24 mouse cellular contexts compared by ENCODE assay signal in the genomic region with DNA sequence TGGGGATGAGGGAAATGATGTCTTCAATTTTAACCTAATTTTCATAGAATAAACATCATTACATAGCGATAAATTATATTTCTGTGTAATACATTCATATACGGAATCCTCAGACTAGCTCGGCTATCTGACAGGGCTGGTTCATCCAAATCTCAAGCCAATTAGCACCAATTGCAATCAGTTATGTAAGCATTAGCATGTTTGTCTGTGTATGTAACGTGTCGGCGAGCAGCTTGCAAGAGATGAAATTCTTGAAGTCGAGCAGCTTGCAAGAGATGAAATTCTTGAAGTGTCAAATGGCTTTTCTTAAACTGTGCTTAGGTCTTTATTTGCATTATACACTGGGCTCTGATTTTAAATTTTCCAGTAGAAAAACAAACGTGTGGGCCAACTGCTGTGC.
A peak's percentile ranks its signal among the peaks of the same experiment; 100 is the strongest.
DNase-seq lines count a peak whose midpoint lies in the region; ATAC-seq and TF ChIP-seq lines count a peak whose summit lies in the region.
"Had no signal": no experiment of that assay in that cellular context is flagged by ENCODE, and none has a peak within 500 bp of the region (broad histone marks: within the 10 kb centered on the region; RNA-seq: fewer than 3 reads in every experiment).

No protein-coding gene starts in this region.

- peak; percentile 74 for ATAC-seq in forebrain, embryonic 13.5 days
- ATAC-seq in forebrain, embryonic 11.5 days (replicated peaks; ENCODE audit: low FRiP score), result no peak
- 0 out of 2 replicates have a peak, but pooled peaks have one; percentile 11 for ATAC-seq in midbrain, embryonic 13.5 days
- ATAC-seq in midbrain, embryonic 11.5 days (ENCODE audit: low FRiP score), result no peak
- peak; percentile 72 for ATAC-seq in forebrain, embryonic 15.5 days (replicated peaks)
- no peak for ATAC-seq in hindbrain, postnatal 0 days
- ATAC-seq in activated CD4-positive, CD25-positive, alpha-beta regulatory T cell, adult 4 months, result no peak
- ATAC-seq: inflammation-experienced regulatory T-cells, adult 6 months; liver, postnatal 0 days had no signal

- no peak for TF ChIP-seq CTCF in hindbrain, postnatal 0 days (IDR thresholded peaks at IDR 0.05; ENCODE audit: low read depth)

- WGBS in forebrain, embryonic 13.5 days, result 44% methylated on average over 8 of the region's 8 CpGs
- WGBS in forebrain, embryonic 11.5 days, result 65% methylated on average over 8 of the region's 8 CpGs
- WGBS in midbrain, embryonic 13.5 days, result 41% methylated on average over 8 of the region's 8 CpGs
- 70% methylated on average over 8 of the region's 8 CpGs for WGBS in midbrain, embryonic 11.5 days
- 28% methylated on average over 8 of the region's 8 CpGs for WGBS in forebrain, embryonic 15.5 days
- 49% methylated on average over 8 of the region's 8 CpGs for WGBS in hindbrain, postnatal 0 days

- H3K9me3 ChIP-seq in forebrain, embryonic 13.5 days (replicated peaks), result no peaks in the 10 kb centered on the region
- H3K9me3 ChIP-seq in forebrain, embryonic 11.5 days (ENCODE audit: control insufficient read depth, low read length), result no peaks in the 10 kb centered on the region
- H3K9me3 ChIP-seq in midbrain, embryonic 13.5 days, result no peaks in the 10 kb centered on the region
- no peaks in the 10 kb centered on the region for H3K9me3 ChIP-seq in midbrain, embryonic 11.5 days (ENCODE audit: control insufficient read depth, low read length)
- no peaks in the 10 kb centered on the region for H3K9me3 ChIP-seq in forebrain, embryonic 15.5 days
- H3K9me3 ChIP-seq in hindbrain, postnatal 0 days (ENCODE audit: low read length), result no peaks in the 10 kb centered on the region
- H3K9me3 ChIP-seq: embryonic facial prominence, embryonic 10.5 days; limb, embryonic 12.5 days; megakaryocyte, embryonic 14.5 days; neural tube, embryonic 12.5 days had no signal

- no peak overlapping the region for H3K9ac ChIP-seq in forebrain, embryonic 13.5 days
- no peak overlapping the region for H3K9ac ChIP-seq in forebrain, embryonic 11.5 days (ENCODE audit: low read length)
- no peak overlapping the region; the same call in 1 of the 2 replicates for H3K9ac ChIP-seq in midbrain, embryonic 13.5 days (replicated peaks)
- H3K9ac ChIP-seq in midbrain, embryonic 11.5 days (ENCODE audit: low read length), result no peak overlapping the region
- 0 out of 2 replicates have a peak overlapping the region, but pooled peaks have one; percentile 16 for H3K9ac ChIP-seq in forebrain, embryonic 15.5 days (replicated peaks)
- H3K9ac ChIP-seq in hindbrain, postnatal 0 days (replicated peaks; ENCODE audit: low read length), result no peak overlapping the region
- H3K9ac ChIP-seq: limb, embryonic 12.5 days; liver, postnatal 0 days; neural tube, embryonic 12.5 days had no signal

- no peak overlapping the region for H3K4me3 ChIP-seq in forebrain, embryonic 13.5 days
- no peak overlapping the region for H3K4me3 ChIP-seq in forebrain, embryonic 11.5 days (ENCODE audit: low read depth, low read length)
- no peak overlapping the region for H3K4me3 ChIP-seq in midbrain, embryonic 13.5 days (replicated peaks)
- no peak overlapping the region for H3K4me3 ChIP-seq in midbrain, embryonic 11.5 days (ENCODE audit: low read depth, low read length)
- 0 out of 2 replicates have a peak overlapping the region, but pooled peaks have one; percentile 1 for H3K4me3 ChIP-seq in forebrain, embryonic 15.5 days
- H3K4me3 ChIP-seq in hindbrain, postnatal 0 days (ENCODE audit: low read length), result no peak overlapping the region
- H3K4me3 ChIP-seq: embryonic facial prominence, embryonic 10.5 days; limb, embryonic 12.5 days; megakaryocyte, embryonic 14.5 days; neural tube, embryonic 12.5 days had no signal

- H3K36me3 ChIP-seq in forebrain, embryonic 13.5 days (ENCODE audit: poor library complexity, severe bottlenecking), result no peaks in the 10 kb centered on the region
- H3K36me3 ChIP-seq in forebrain, embryonic 11.5 days (ENCODE audit: control insufficient read depth, insufficient read depth, low read length), result no peaks in the 10 kb centered on the region
- H3K36me3 ChIP-seq in midbrain, embryonic 13.5 days, result no peaks in the 10 kb centered on the region
- H3K36me3 ChIP-seq in midbrain, embryonic 11.5 days (ENCODE audit: control insufficient read depth, insufficient read depth, low read length), result no peaks in the 10 kb centered on the region
- H3K36me3 ChIP-seq in forebrain, embryonic 15.5 days, result no peaks in the 10 kb centered on the region
- no peaks in the 10 kb centered on the region for H3K36me3 ChIP-seq in hindbrain, postnatal 0 days (ENCODE audit: insufficient read depth, low read length)
- H3K36me3 ChIP-seq: embryonic facial prominence, embryonic 10.5 days; limb, embryonic 12.5 days; neural tube, embryonic 12.5 days had no signal

- H3K4me2 ChIP-seq in forebrain, embryonic 13.5 days, result peak overlapping the region; percentile 39
- H3K4me2 ChIP-seq in forebrain, embryonic 11.5 days (ENCODE audit: low read depth, low read length, severe bottlenecking), result no peak overlapping the region
- H3K4me2 ChIP-seq in midbrain, embryonic 13.5 days (replicated peaks), result peak overlapping the region; percentile 14; the same call in 1 of the 2 replicates
- no peak overlapping the region for H3K4me2 ChIP-seq in midbrain, embryonic 11.5 days
- H3K4me2 ChIP-seq in forebrain, embryonic 15.5 days (replicated peaks), result peak overlapping the region; percentile 32
- H3K4me2 ChIP-seq in hindbrain, postnatal 0 days (ENCODE audit: low read depth, low read length), result peak overlapping the region; percentile 30; the same call in 1 of the 2 replicates
- H3K4me2 ChIP-seq: limb, embryonic 12.5 days; liver, embryonic 11.5 days; neural tube, embryonic 12.5 days had no signal

- peak overlapping the region; percentile 26 for H3K27ac ChIP-seq in forebrain, embryonic 13.5 days
- no peak overlapping the region for H3K27ac ChIP-seq in forebrain, embryonic 11.5 days (ENCODE audit: low read depth, low read length)
- H3K27ac ChIP-seq in midbrain, embryonic 13.5 days, result peak overlapping the region; percentile 60; the same call in 1 of the 2 replicates
- no peak overlapping the region for H3K27ac ChIP-seq in midbrain, embryonic 11.5 days (ENCODE audit: low read depth, low read length)
- peak overlapping the region; percentile 67 for H3K27ac ChIP-seq in forebrain, embryonic 15.5 days (replicated peaks)
- H3K27ac ChIP-seq in hindbrain, postnatal 0 days, result no peak overlapping the region
- H3K27ac ChIP-seq: embryonic facial prominence, embryonic 10.5 days; kidney, postnatal 0 days; limb, embryonic 12.5 days; neural tube, embryonic 12.5 days had no signal

- peaks cover 22% of the 10 kb centered on the region for H3K4me1 ChIP-seq in forebrain, embryonic 13.5 days
- H3K4me1 ChIP-seq in forebrain, embryonic 11.5 days (replicated peaks; ENCODE audit: control insufficient read depth, insufficient read depth, low read length), result no peaks in the 10 kb centered on the region
- H3K4me1 ChIP-seq in midbrain, embryonic 13.5 days (replicated peaks), result peaks cover 24% of the 10 kb centered on the region
- peaks cover 10% of the 10 kb centered on the region for H3K4me1 ChIP-seq in midbrain, embryonic 11.5 days (ENCODE audit: control insufficient read depth, insufficient read depth, low read length)
- H3K4me1 ChIP-seq in forebrain, embryonic 15.5 days, result peaks cover 20% of the 10 kb centered on the region
- 0 out of 2 replicates have a peak, but pooled peaks cover 3% of the 10 kb centered on the region for H3K4me1 ChIP-seq in hindbrain, postnatal 0 days (ENCODE audit: insufficient read depth, low read length)
- H3K4me1 ChIP-seq: limb, embryonic 12.5 days; megakaryocyte, embryonic 14.5 days; neural tube, embryonic 12.5 days had no signal

- no peak for DNase-seq in forebrain, embryonic 11.5 days (ENCODE audit: low spot score)
- no peak for DNase-seq in midbrain, embryonic 11.5 days (ENCODE audit: low spot score, missing footprints)
- DNase-seq in hindbrain, postnatal 0 days (ENCODE audit: low spot score), result peak; percentile 35
- no peak for DNase-seq in gastrocnemius, postnatal 4 days (ENCODE audit: low spot score in 2 of 2)
- DNase-seq: adrenal gland, postnatal 14 days; cerebellum, adult 11 months; cerebellum, adult 9-11 months; gastrocnemius, postnatal 25 days; kidney, adult 2 months; liver, postnatal 0 days; lung, postnatal 36 days; thymus, adult 18-20 months; thymus, postnatal 4 days had no signal

- no peaks in the 10 kb centered on the region for H3K27me3 ChIP-seq in forebrain, embryonic 13.5 days
- no peaks in the 10 kb centered on the region for H3K27me3 ChIP-seq in forebrain, embryonic 11.5 days (ENCODE audit: control insufficient read depth, insufficient read depth, low read length)
- H3K27me3 ChIP-seq in midbrain, embryonic 13.5 days, result no peaks in the 10 kb centered on the region
- H3K27me3 ChIP-seq in midbrain, embryonic 11.5 days (ENCODE audit: control insufficient read depth, insufficient read depth, low read length), result no peaks in the 10 kb centered on the region
- H3K27me3 ChIP-seq in forebrain, embryonic 15.5 days, result no peaks in the 10 kb centered on the region
- H3K27me3 ChIP-seq in hindbrain, postnatal 0 days (ENCODE audit: insufficient read depth, low read length), result no peaks in the 10 kb centered on the region
- H3K27me3 ChIP-seq: limb, embryonic 12.5 days; megakaryocyte, embryonic 14.5 days; neural tube, embryonic 12.5 days had no signal

Comparison
In these comparisons a context has a peak if more than half of its experiments do, and no peak if none do; other contexts are left out.
1. ATAC-seq: peak in forebrain, embryonic 13.5 days (single experiment), midbrain, embryonic 13.5 days (single experiment) and forebrain, embryonic 15.5 days (single experiment); none in forebrain, embryonic 11.5 days (single experiment), midbrain, embryonic 11.5 days (single experiment), hindbrain, postnatal 0 days (single experiment) and activated CD4-positive, CD25-positive, alpha-beta regulatory T cell, adult 4 months (single experiment).
2. H3K27ac ChIP-seq: peak in forebrain, embryonic 13.5 days (single experiment), midbrain, embryonic 13.5 days (single experiment) and forebrain, embryonic 15.5 days (single experiment); none in forebrain, embryonic 11.5 days (single experiment), midbrain, embryonic 11.5 days (single experiment) and hindbrain, postnatal 0 days (single experiment).
3. H3K4me2 ChIP-seq: peak in forebrain, embryonic 13.5 days (single experiment), midbrain, embryonic 13.5 days (single experiment), forebrain, embryonic 15.5 days (single experiment) and hindbrain, postnatal 0 days (single experiment); none in forebrain, embryonic 11.5 days (single experiment) and midbrain, embryonic 11.5 days (single experiment).